Mouse (Mus musculus) bone marrow, adult 2 months (tissue): ENCODE results near the gene Hspa12a.

ENCODE experiments used
- CTCF ChIP-seq: fragments of 200-500 bp; IDR thresholded peaks from 2 replicates; pipeline ENCODE4 v1.5.1; 2011; ENCODE audit warnings: low read length, control low read depth; ENCODE audit not compliant: control insufficient read depth, insufficient read depth
- POLR2A ChIP-seq: fragments of 200-500 bp; IDR thresholded peaks from 2 replicates; pipeline ENCODE4 v1.6.1; 2011; ENCODE audit warnings: low read depth, mild to moderate bottlenecking, control low read depth, low read length, borderline replicate concordance; ENCODE audit not compliant: control insufficient read depth

DNA sequence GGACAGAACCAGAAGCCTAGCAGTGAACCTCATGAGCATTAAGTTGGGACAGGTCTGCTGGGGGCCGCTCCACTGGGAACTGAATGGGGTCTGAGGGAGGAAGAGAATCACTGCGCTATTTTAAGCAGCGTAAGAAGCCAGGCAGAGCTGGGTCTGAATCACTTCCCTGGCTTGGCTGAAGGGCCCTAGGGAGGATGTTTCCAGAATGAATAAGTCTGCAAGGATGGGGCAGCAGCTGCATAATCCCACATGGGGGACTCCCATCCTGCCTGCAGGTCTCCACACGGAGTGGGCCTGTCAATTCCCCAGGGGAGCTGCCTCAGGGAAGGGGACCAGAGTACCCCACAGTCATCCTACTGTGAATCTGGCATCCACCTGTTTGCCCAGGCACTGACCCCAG is 61.1 kb downstream of the Hspa12a start:
- TF ChIP-seq POLR2A (no peak), CTCF (no peak)
